In the genomic region with DNA sequence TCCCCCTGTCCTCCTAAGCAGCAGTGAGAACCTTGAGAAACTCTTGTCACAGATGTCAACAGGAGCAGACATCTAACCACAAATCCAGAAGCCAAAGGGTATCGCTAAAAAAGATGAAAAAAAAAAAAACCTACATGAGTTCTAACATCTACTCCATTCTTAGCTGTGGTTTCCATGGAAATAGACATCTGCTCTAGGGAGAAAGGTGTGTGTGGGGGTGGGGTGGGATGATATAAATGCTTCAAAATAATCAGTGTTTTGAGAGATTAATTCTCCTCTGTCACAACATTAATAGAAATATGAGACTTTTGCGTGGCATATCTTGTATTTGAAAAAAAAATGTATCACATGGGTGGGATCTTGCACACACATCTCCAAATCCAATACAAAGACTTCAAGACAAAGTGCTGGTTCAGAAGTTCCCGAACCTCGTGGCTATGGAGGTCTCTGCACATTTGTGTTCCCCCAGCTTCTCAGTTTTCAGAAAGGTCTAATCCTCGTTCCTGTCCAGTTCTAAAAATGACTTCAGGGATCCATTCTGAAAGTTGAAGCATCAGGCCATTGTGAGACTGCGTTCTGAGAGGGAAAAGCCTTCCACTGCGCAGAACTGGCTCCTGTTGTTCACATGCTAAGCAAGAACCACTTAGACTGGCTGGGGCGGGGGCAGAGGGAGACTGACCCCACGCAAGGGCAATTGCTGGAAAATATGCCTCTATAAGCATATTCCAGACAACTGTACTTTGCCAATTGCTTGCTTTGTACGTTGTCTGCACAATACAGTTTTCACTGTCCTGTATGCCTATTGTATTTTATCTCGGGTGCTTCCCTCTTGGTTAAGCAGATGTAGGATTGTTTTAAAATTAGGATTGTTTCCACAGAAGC, we compare ENCODE assay signal across 10 mouse cellular contexts. TPM values are rescaled to one million over a fixed set of nuclear protein-coding genes. Genes with fewer than 3 reads are reported as not detected.
DNase-seq lines count a peak whose midpoint lies in the region; ATAC-seq and TF ChIP-seq lines count a peak whose summit lies in the region.
"Had no signal": no experiment of that assay in that cellular context is flagged by ENCODE, and none has a peak within 500 bp of the region (broad histone marks: within the 10 kb centered on the region; RNA-seq: fewer than 3 reads in every experiment).

No protein-coding gene starts in this region.

- no peaks in the 10 kb centered on the region for H3K9me3 ChIP-seq in kidney, embryonic 16.5 days (ENCODE audit: low read length)
- H3K9me3 ChIP-seq in embryonic facial prominence, embryonic 13.5 days: no peaks in the 10 kb centered on the region
- H3K9me3 ChIP-seq in hindbrain, postnatal 0 days (ENCODE audit: low read length): no peaks in the 10 kb centered on the region
- H3K9me3 ChIP-seq: G1E had no signal

- no peak overlapping the region for H3K4me3 ChIP-seq in kidney, embryonic 16.5 days (ENCODE audit: low read length)
- H3K4me3 ChIP-seq in embryonic facial prominence, embryonic 13.5 days: peak overlapping the region; percentile 89
- H3K4me3 ChIP-seq in hindbrain, postnatal 0 days (ENCODE audit: low read length): no peak overlapping the region; the same call in 1 of the 2 replicates
- peak overlapping the region; percentile 33 for H3K4me3 ChIP-seq in myocyte

- TF ChIP-seq CTCF in hindbrain, postnatal 0 days (IDR thresholded peaks at IDR 0.05; ENCODE audit: low read depth): no peak

- peaks cover 18% of the 10 kb centered on the region; the same call in 1 of the 2 replicates for H3K4me1 ChIP-seq in kidney, embryonic 16.5 days (ENCODE audit: insufficient read depth, low read length)
- peaks cover 17% of the 10 kb centered on the region; the same call in 1 of the 2 replicates for H3K4me1 ChIP-seq in embryonic facial prominence, embryonic 13.5 days
- peaks cover 3% of the 10 kb centered on the region; the same call in 1 of the 2 replicates for H3K4me1 ChIP-seq in hindbrain, postnatal 0 days (ENCODE audit: insufficient read depth, low read length)

- 74% methylated on average over 11 of the region's 11 CpGs for WGBS in kidney, embryonic 16.5 days
- WGBS in embryonic facial prominence, embryonic 13.5 days: 62% methylated on average over 11 of the region's 11 CpGs
- 37% methylated on average over 11 of the region's 11 CpGs for WGBS in hindbrain, postnatal 0 days

- no peak for TF ChIP-seq POLR2A in myocyte (IDR thresholded peaks at IDR 0.05; ENCODE audit: insufficient read length, low read depth)

- H3K4me2 ChIP-seq in kidney, embryonic 16.5 days (replicated peaks; ENCODE audit: low read depth, low read length): peak overlapping the region; percentile 72
- peak overlapping the region; percentile 95 for H3K4me2 ChIP-seq in embryonic facial prominence, embryonic 13.5 days
- H3K4me2 ChIP-seq in hindbrain, postnatal 0 days (ENCODE audit: low read depth, low read length): peak overlapping the region; percentile 83
- peak overlapping the region; percentile 93 for H3K4me2 ChIP-seq in myocyte (ENCODE audit: low read depth)

- H3ac ChIP-seq in myocyte (ENCODE audit: control insufficient read depth, insufficient read length): no peak overlapping the region

- DNase-seq in kidney, adult 11 months: no peak
- no peak for DNase-seq in hindbrain, postnatal 0 days (ENCODE audit: low spot score)
- DNase-seq in adrenal gland, postnatal 25 days: no peak
- no peak for DNase-seq in left cerebral cortex, adult 18-20 months (ENCODE audit: low spot score in 2 of 2)
- no peak for DNase-seq in urinary bladder, postnatal 25 days (ENCODE audit: low spot score)

- peaks cover 20% of the 10 kb centered on the region for H3K79me2 ChIP-seq in myocyte (ENCODE audit: control insufficient read depth, insufficient read depth)

- no peak for ATAC-seq in kidney, embryonic 16.5 days (ENCODE audit: low FRiP score, low TSS enrichment)
- no peak for ATAC-seq in embryonic facial prominence, embryonic 13.5 days (ENCODE audit: insufficient number of reproducible peaks, insufficient read depth, low FRiP score, low TSS enrichment, low read depth)
- no peak for ATAC-seq in hindbrain, postnatal 0 days

- H3K9ac ChIP-seq in kidney, embryonic 16.5 days (replicated peaks; ENCODE audit: low read length): no peak overlapping the region; the same call in 1 of the 2 replicates
- H3K9ac ChIP-seq in embryonic facial prominence, embryonic 13.5 days: no peak overlapping the region
- H3K9ac ChIP-seq in hindbrain, postnatal 0 days (replicated peaks; ENCODE audit: low read length): peak overlapping the region; percentile 97

- peaks cover 9% of the 10 kb centered on the region for H3K36me3 ChIP-seq in kidney, embryonic 16.5 days (ENCODE audit: insufficient read depth, low read length)
- peaks cover 11% of the 10 kb centered on the region for H3K36me3 ChIP-seq in embryonic facial prominence, embryonic 13.5 days
- H3K36me3 ChIP-seq in hindbrain, postnatal 0 days (ENCODE audit: insufficient read depth, low read length): 0 out of 2 replicates have a peak, but pooled peaks cover 7% of the 10 kb centered on the region
- no peaks in the 10 kb centered on the region for H3K36me3 ChIP-seq in myocyte (ENCODE audit: control insufficient read depth, insufficient read depth)

- no peaks in the 10 kb centered on the region for H3K27me3 ChIP-seq in kidney, embryonic 16.5 days (ENCODE audit: insufficient read depth, low read length)
- no peaks in the 10 kb centered on the region for H3K27me3 ChIP-seq in embryonic facial prominence, embryonic 13.5 days
- no peaks in the 10 kb centered on the region for H3K27me3 ChIP-seq in hindbrain, postnatal 0 days (ENCODE audit: insufficient read depth, low read length)
- no peaks in the 10 kb centered on the region for H3K27me3 ChIP-seq in myocyte (ENCODE audit: control insufficient read depth, insufficient read depth, insufficient read length)

- no peak overlapping the region for H3K27ac ChIP-seq in kidney, embryonic 16.5 days (ENCODE audit: low read length)
- H3K27ac ChIP-seq in embryonic facial prominence, embryonic 13.5 days: no peak overlapping the region
- H3K27ac ChIP-seq in hindbrain, postnatal 0 days: peak overlapping the region; percentile 98

TF ChIP-seq in myocyte, 11 proteins besides CTCF, POLR2A, EP300 and RAD21:
- TF ChIP-seq MYOD1 (IDR thresholded peaks at IDR 0.05; ENCODE audit: control insufficient read depth in 1 of 3, insufficient read length in 2 of 3, low read depth in 2 of 3): no peak
- no peak for TF ChIP-seq CEBPB (IDR thresholded peaks at IDR 0.05; ENCODE audit: insufficient read depth, poor library complexity, severe bottlenecking)
- TF ChIP-seq TCF3 (IDR thresholded peaks at IDR 0.05; ENCODE audit: insufficient read length, low read depth): no peak
- no peak for TF ChIP-seq E2F4 (IDR thresholded peaks at IDR 0.05; ENCODE audit: insufficient read depth)
- TF ChIP-seq TCF12 (IDR thresholded peaks at IDR 0.05; ENCODE audit: insufficient read depth, poor library complexity, severe bottlenecking): no peak
- no peak for TF ChIP-seq POLR2AphosphoS2 (IDR thresholded peaks at IDR 0.05; ENCODE audit: insufficient read length, low read depth)
- no peak for TF ChIP-seq REST (IDR thresholded peaks at IDR 0.05; ENCODE audit: insufficient read depth, insufficient read length)

RNA-seq across cellular contexts. Expression of gene Stmn1, which starts 1.5 kb away (rescaled TPM):
- polyA plus RNA-seq in kidney, embryonic 16.5 days (2015; fragmentation: Nextera tagmentation; extraction: Ambion mirVana): 1,595 and 1,651 TPM in 2 replicates
- polyA plus RNA-seq in embryonic facial prominence, embryonic 13.5 days (2015; fragmentation: Nextera tagmentation; extraction: Ambion mirVana): 2,120 and 2,313 TPM in 2 replicates
- total RNA-seq in hindbrain, postnatal 0 days (2014; rRNA removed): 667 and 752 TPM in 2 replicates
- 4,115 and 4,307 TPM in 2 replicates for polyA plus RNA-seq in hindbrain, postnatal 0 days (2015; fragmentation: Nextera tagmentation; extraction: Ambion mirVana)
- 213 TPM for polyA plus RNA-seq in myocyte (2012; fragmentation: generic; extraction: Trizol)
- total RNA-seq in adrenal gland, postnatal 25 days (2021): 75.6 and 87.4 TPM in 2 replicates
- 1,000 to 10,000 TPM; 1,034 to 1,073 TPM for total RNA-seq in left cerebral cortex, adult 18-20 months (2021)

RNA-seq across cellular contexts. Expression of gene Paqr7, which starts 29.9 kb away (rescaled TPM):
- polyA plus RNA-seq in kidney, embryonic 16.5 days (2015; fragmentation: Nextera tagmentation; extraction: Ambion mirVana): 3.3 and 4.4 TPM in 2 replicates
- polyA plus RNA-seq in embryonic facial prominence, embryonic 13.5 days (2015; fragmentation: Nextera tagmentation; extraction: Ambion mirVana): 3.8 and 4.0 TPM in 2 replicates
- total RNA-seq in hindbrain, postnatal 0 days (2014; rRNA removed): 121 and 142 TPM in 2 replicates
- 41.1 and 43.5 TPM in 2 replicates for polyA plus RNA-seq in hindbrain, postnatal 0 days (2015; fragmentation: Nextera tagmentation; extraction: Ambion mirVana)
- polyA plus RNA-seq in myocyte (2012; fragmentation: generic; extraction: Trizol): 9.5 TPM
- 39.9 and 63.1 TPM in 2 replicates for total RNA-seq in adrenal gland, postnatal 25 days (2021)
- 10 to 100 TPM; 63.5 to 70.1 TPM for total RNA-seq in left cerebral cortex, adult 18-20 months (2021)

RNA-seq across cellular contexts. Expression of gene Aunip, which starts 44.2 kb away (rescaled TPM):
- 15.1 and 16.3 TPM in 2 replicates for polyA plus RNA-seq in kidney, embryonic 16.5 days (2015; fragmentation: Nextera tagmentation; extraction: Ambion mirVana)
- 10.6 and 11.7 TPM in 2 replicates for polyA plus RNA-seq in embryonic facial prominence, embryonic 13.5 days (2015; fragmentation: Nextera tagmentation; extraction: Ambion mirVana)
- 2.2 and 2.7 TPM in 2 replicates for total RNA-seq in hindbrain, postnatal 0 days (2014; rRNA removed)
- polyA plus RNA-seq in hindbrain, postnatal 0 days (2015; fragmentation: Nextera tagmentation; extraction: Ambion mirVana): 2.2 and 2.6 TPM in 2 replicates
- polyA plus RNA-seq in myocyte (2012; fragmentation: generic; extraction: Trizol): 2.3 TPM
- 3.4 and 4.4 TPM in 2 replicates for total RNA-seq in adrenal gland, postnatal 25 days (2021)
- total RNA-seq in left cerebral cortex, adult 18-20 months (2021): under 1 TPM in 1 of 2 experiments, not detected in 1; 0.54 TPM
- total RNA-seq: neutrophil, adult 5-6 weeks had no signal

Comparison
In these comparisons a context has a peak if more than half of its experiments do, and no peak if none do; other contexts are left out.
1. H3K4me3 ChIP-seq: peak in embryonic facial prominence, embryonic 13.5 days (single experiment) and myocyte (single experiment); none in kidney, embryonic 16.5 days (single experiment) and hindbrain, postnatal 0 days (single experiment).
2. Peak in every context shown above with its lines, with median percentiles within 50 percentile points of each other: H3K4me2 ChIP-seq.